Mouse (Mus musculus) thymus, postnatal 4 days (tissue): ENCODE measurements around the gene Cxcl2.

ENCODE experiments used
- DNase-seq: peaks from one replicate; pipeline ENCODE4 v3.0.0; 2021

Cxcl2 gene

DNA sequence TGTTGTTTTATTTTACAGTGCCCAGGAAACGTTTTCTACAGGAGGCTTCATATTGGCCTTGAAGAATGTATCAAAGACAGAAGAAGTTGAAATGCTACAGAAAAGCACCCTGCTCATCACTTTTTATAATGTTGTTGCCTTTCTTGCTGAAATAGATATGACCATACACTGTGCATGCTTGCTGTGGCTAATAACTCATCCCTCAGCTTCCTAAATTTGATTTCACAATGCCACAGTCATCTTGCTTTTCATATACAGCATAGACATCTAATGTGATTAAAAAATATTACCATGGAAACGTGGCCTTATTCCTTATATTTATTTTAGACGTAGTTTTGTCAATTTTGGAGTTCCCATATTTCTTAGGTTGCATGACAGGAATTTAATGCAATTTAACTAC lies 6.2 kb upstream of the Cxcl2 start:
- no peak for DNase-seq

DNA sequence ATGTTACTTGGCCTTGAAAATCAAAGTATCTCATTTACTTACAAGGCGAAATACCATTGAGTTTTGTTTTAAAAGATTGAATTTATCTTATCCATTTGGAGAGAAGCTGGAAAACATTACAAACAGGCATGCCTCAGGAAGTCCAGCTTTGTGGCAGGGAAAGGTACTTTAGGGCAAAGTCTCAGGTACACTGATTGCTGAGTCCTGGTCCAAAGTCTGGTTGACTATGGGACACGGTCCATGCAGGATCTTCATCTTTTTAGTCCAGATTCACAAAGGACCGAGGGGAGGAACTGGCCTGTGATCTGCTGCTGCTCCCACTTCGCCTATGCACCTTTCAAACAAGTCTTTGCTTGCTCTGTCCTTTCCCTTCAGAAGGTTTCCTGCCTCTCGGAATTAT lies 4.4 kb upstream of the Cxcl2 start:
- DNase-seq = no peak

DNA sequence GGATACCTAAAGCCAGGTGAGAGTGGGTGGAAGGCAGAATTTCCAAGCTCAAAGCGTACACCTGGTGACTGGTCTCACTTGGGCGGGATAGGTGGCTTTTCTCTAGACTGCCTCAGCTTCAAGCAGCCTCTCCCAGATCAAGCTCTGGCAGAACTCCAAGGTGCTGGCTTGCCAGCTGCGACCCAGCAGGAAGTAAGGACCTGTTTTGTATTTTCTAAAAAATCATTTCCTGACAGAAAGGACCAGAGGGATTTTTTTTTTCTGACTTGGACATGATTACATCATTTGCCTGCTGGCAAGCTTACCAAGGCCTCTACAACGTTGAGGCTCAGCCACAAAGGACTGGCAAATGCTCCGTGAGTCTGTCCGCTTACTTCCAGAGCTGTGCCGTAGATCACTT lies 3.5 kb upstream of the Cxcl2 start:
- DNase-seq = no peak

DNA sequence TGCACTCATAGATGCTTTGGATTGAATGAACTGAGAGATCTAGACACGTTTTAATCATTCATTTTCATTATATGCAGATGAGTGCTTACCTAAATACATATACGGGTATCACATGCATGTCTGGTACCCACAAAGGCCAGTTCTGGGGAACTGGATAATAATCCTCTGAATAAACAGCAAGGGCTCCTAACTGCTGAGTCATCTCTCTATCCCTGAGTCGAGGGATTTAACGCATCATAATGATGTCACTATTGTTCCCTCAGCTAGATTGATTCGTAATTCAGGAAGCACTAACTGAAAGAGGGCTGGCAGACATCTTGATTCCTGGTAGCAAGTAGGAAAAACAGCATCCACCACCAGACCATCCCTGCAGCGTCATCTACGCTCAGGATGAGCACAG lies 3.0 kb upstream of the Cxcl2 start:
- DNase-seq = no peak

DNA sequence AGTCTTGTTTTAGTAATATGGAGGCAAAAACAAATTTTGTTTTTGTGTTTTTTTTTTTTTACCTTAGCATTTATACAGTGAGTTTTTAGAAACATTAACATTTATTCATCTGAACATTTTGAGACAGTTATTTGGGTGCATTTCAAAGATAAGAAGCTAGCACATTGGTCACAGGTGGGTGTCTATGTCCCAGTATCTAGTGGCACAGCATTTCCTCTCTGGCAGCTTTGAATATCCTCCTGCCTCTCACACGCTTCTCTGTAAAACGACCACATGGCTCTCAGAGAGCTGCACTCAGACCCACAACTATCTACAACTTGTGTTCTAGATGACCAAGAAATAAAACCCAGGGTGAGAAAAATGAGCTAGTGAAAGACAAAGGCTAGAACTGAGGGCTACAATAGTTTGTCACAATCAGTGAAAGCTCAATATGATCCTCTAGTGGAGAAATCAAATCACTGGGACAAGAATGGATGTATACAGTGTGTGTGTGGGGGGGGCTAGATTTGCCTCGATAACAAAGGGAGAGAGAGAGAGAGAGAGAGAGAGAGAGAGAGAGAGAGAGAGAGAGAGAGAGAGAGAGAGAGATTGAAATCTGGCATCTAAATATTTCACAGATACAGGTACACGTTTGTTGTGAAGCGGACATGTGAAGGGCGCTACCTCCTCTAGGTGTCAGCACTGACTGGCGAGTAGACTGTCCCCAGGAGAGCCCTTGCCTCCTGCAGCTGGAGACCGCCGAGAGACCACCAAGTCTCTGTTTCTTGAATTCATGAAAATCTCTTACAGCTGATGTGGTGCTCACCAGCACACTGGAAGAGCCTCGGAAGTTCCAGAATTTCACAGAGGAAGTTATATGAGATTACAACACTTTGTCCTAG lies 1.1 kb upstream of the Cxcl2 start:
- DNase-seq = peak; percentile 28

DNA sequence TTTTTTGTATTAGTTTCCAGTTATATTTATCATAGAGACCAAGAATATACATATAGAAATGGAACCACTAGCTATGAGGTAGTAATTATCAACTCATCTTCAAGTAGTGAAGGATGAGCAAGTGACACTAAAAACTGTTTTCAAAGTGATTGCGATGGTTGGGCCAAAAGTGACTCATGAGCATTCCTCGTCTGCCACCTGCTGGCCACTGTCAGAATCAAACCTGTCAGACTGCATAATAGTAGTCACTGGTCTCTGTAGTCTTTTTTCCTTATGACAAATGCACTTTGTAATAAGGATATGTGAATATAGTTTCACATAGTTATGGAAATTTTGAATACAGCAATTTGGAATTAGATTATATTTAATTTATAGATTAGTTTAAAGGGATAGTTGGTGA lies 5.3 kb downstream of the Cxcl2 start:
- peak; percentile 73 for DNase-seq

DNA sequence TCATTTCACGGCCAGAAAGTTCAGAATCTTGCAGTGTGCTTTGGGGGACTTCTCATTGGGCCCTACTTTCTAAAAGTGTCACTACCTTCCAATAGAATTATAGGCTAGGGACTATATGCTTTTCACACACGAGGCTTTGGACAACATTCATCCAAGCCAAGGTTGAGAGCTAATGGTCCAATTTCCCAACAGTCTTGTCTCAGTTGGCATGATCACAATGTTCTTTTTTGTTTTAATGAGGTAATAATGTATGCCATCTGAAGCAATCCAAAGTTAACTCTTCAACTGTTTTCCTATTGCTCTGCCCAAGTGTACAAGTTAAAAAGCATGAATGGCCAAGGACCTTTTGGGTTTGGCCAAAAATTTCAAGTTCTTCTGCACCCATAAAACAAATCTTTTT lies 15.8 kb downstream of the Cxcl2 start:
- no peak for DNase-seq

DNA sequence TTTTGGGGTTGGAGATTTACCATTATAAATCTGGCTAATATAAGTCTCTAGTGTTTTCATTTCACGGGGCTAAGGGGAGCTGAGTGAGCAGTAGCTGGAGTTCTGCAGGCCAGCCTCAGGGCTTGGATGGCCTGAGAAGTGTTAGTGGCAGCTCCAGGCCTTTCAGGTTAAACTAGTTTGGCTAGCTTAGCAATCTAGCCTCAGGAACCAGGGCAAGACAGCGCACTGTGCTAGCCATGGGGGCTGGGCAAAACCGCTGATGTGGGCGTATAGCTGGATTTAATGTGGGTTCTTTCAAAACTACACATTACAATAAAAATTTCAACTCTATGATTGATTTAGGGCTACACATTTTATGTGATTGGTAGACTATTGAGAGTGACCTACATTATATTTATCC lies 19.3 kb downstream of the Cxcl2 start:
- no peak for DNase-seq

DNA sequence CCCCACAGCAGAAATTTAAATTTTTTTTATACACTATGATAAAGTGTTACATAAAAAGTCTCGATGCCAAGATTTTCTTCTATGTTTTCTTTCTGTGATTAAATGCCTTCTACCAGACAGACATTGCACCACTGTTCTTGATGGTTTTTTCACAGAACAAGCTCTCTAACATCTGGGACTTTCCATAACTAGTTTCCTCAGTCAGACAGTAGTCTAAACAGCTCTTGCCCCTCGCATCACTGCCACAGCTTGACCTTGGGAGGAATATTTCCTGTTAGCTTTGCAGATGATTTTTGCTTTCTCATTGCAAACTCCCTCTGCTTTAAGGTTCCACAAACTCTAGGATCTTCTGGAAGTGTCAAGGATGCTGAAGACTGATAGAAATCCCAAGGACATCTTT lies 26.9 kb downstream of the Cxcl2 start:
- no peak for DNase-seq

DNA sequence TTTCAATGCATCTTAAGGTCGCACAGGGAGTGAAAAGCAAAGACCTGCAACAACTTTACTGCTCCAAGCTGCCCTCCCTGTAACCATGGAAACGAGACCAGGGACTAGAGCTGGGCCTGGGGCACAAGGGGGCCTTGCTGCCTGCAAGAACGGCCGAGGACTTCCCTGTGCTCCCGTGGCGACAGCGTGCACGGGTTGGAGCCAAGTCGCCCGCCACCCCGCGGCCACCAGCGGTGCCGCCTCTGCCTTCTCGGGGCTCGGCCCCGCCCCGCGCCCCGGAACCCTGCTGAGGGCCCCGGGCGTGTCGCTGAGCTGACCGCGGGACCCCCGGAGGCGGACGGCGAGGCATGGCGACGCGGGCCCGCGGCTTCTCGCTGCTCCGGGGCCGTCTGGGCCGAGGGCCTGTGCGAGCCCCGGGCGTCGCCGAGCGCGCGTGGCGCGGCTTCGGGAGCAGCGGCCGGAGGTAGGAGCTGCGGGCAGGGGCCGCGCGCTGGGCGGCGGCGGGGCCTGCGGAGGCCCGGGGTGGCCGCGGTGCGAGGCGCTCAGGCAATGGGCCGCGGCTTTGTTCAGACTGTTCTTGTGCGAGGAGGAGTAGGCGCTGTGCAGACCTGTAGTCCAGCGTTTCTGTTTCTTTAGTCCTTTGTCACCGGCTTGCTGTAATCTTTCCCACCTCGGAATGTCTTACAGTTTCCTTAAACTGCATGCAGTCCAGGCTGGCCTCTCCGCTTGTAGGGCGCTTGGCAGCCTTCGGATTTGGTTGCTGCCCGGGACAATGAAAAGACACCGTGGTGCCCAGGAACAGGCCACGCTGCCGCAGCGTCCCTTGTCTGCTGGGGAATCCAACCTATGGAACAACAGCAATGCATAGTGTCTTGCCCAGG lies 27.5 kb downstream of the Cxcl2 start, which contains the start of gene Mthfd2l:
Gene Mthfd2l, plus strand, starts transcription at position 147 of the 881 bp plus-strand sequence.
- peak; percentile 90 for DNase-seq

DNA sequence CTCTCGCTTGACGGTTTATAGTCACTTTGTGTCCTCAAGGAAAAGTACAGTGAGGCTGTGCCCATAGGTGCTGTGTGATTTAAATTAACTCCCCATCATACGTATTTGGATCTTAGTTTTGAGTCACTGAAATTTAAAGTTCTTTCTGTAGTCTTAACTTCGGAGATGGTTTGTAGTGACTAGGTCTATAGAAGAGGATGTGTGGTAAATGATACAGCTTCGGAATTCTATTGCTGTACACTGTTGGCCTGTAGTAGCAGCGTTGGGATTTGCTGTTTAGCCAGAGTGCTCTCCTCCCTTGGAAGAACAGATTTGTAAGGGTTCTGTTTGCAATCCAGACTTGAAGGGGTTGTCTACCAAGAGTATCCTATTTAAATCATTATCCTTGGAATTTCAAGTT lies 28.2 kb downstream of the Cxcl2 start:
- no peak for DNase-seq

DNA sequence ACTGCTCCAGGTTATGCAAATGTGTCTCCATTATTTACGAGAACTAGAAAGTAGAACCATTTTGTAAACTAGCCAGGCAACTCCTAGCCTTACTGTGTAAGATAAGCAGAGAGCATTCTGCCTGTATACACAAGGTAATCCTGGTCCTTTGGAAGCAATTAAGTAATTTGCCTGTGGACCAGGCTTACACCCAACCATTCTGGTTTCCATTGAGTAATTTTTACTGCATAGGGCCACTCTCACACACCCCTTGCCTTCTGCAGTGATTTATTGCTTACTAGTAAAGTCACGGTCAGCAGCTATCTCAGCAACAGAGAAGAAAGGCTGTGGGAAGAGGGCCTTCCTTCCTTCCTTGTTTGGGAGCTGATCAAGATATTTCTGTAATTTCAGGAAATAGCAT lies 33.0 kb downstream of the Cxcl2 start:
- DNase-seq = no peak

DNA sequence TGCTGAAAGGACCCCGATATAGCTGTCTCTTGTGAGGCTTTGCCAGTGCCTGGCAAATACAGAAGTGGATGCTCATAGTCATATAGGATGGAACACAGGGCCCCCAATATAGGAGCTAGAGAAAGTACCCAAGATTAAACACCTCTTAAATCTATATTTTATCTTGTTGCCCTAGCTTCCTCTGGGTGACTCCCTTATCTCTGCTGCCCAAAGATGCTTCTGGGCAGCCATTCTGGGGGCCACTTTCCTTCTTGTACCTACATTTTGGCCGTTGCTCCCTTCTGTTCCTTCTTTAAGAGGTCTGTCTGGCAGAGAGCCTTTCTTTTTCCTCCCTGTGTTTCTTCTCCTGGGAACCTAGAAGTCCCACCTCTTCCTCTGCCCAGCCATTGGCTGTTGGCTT lies 41.8 kb downstream of the Cxcl2 start:
- no peak for DNase-seq

DNA sequence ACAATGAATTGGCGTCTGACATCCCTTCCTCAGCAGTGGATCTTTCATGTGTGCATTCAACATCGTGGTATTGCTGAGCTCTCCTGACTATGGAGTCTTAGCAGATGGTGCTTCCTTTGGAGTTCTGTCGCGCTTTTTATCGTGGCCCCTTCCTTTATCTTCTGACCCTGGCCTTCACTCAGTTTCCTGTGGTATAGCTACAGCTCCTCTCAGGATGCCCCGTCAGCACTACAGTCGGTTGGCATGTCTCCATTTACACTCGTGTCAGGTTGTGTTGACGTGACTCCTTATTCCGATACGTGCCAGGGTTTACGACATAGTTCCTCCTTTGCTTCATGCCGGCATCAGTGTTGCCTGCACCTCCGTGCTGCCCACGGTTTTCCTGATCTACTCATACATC lies 45.8 kb downstream of the Cxcl2 start:
- no peak for DNase-seq

DNA sequence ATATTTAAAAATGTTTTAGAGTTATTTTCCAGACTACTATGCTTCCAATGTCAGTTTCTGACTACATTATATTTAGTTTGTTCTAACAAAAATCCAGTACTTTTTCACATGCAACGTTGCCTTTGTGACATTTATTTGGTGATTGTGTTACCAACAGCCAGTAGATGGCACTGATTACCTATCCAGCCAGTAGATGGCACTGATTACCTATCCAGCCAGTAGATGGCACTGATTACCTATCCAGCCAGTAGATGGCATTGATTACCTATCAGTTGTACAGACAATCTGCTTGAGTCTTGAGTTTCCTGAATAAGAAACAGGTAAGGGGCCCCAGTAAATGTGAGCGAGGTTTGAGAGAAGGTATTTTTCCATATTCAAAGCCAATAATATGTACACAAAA lies 47.8 kb downstream of the Cxcl2 start:
- no peak for DNase-seq

DNA sequence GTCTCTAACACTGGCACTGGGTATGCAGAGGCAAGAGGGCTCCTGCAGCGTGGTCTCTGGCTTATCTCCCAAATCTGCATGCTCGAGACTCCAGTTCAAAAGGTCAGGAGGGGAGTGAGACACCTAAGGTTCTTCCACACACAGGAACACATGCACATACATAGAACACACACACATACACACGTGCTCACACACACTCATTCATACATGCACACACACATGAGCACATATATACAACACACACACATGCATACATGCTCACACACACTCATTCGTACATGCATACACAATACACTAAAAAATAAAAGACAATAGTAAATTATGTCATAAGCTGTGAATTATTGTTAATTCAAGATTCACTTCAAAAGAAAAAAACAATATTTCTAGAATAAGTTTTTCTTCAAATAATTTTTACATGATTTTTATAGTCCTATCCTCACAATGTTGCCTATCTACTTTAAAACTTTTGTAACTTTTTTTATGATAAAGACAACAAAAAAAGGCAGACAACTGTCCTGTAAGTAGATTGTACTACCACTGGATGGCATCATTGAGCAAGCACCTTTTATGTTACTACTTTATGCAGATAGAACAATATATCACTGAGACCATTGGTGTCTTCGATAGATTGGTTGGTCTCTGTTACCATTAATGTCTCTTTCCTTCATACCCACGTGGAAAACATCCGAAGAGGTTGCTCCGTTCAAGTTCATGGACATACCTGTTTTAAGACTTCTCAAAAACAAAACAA lies 49.2 kb downstream of the Cxcl2 start:
- no peak for DNase-seq
